Mouse (Mus musculus) stomach, embryonic 15.5 days (tissue): ENCODE measurements around the gene Magea1. TPM values are rescaled to one million over a fixed set of nuclear protein-coding genes. Genes with fewer than 3 reads are reported as not detected.
"Not testable (repeated sequence)": the region's sequence is repeated elsewhere in the genome, so short reads cannot be mapped to it uniquely, and the experiment has no call there.

Experiments used
- ATAC-seq: fragments of 200-750 bp; cut with Nextera tagmentation; 2 replicates; pipeline ENCODE4 v1.8.0; 2017; ENCODE audit warnings: low read depth, moderate number of reproducible peaks, moderate TSS enrichment; ENCODE audit not compliant: insufficient read depth, low FRiP score
- H3K27ac ChIP-seq: fragments of 300-500 bp; sonication (generic); 2 replicates; pipeline ENCODE4 v1.5.1; 2015; ENCODE audit warnings: mild to moderate bottlenecking, inconsistent platforms
- H3K27me3 ChIP-seq: fragments of 300-500 bp; sonication (generic); replicated peaks from 2 replicates; pipeline ENCODE4 v1.6.1; 2015; ENCODE audit warnings: inconsistent platforms
- H3K36me3 ChIP-seq: fragments of 300-500 bp; sonication (generic); 2 replicates; pipeline ENCODE4 v1.6.1; 2015; ENCODE audit warnings: inconsistent platforms
- H3K4me1 ChIP-seq: fragments of 300-500 bp; sonication (generic); 2 replicates; pipeline ENCODE4 v1.6.1; 2015; ENCODE audit warnings: inconsistent platforms
- H3K4me2 ChIP-seq: fragments of 300-500 bp; sonication (generic); 2 replicates; pipeline ENCODE4 v1.6.1; 2015; ENCODE audit warnings: mild to moderate bottlenecking, inconsistent platforms
- H3K4me3 ChIP-seq: fragments of 300-500 bp; sonication (generic); replicated peaks from 2 replicates; pipeline ENCODE4 v1.5.1; 2015; ENCODE audit warnings: inconsistent platforms
- H3K9ac ChIP-seq: fragments of 300-500 bp; sonication (generic); 2 replicates; pipeline ENCODE4 v1.6.1; 2015; ENCODE audit warnings: inconsistent platforms
- H3K9me3 ChIP-seq: fragments of 300-500 bp; sonication (generic); 2 replicates; pipeline ENCODE4 v1.6.1; 2016; ENCODE audit warnings: inconsistent platforms
- WGBS: fragments of 180-500 bp; shearing (Covaris S2); methylation state at CpG from one replicate; pipeline ENCODE4 v1.1.7; 2015; 5-methylcytosine and 5-hydroxymethylcytosine counted together
- polyA plus RNA-seq: library from polyadenylated mRNA; unstranded; fragments of >200 nt; fragmentation: Nextera tagmentation; extraction: Ambion mirVana; gene quantifications from 2 replicates; pipeline ENCODE4 v1.2.1, GENCODE M21; 2015

The Magea1 gene
- not detected in 2 replicates for polyA plus RNA-seq

GRCm38 (mm10) chrX:155089693-155090092 lies at the start of gene Magea1:
Gene Magea1, minus strand, starts transcription at chrX:155089793.
- WGBS, result no CpG with 5 or more reads among the region's 2 CpGs
- ATAC-seq, H3K27ac ChIP-seq: not testable (repeated sequence)

GRCm38 (mm10) chrX:155128312-155128711 lies 38.7 kb upstream of the Magea1 start, which contains the start of gene Cldn34b2:
Gene Cldn34b2, minus strand, starts transcription at chrX:155128412.
- not testable (repeated sequence) for H3K27ac ChIP-seq, H3K9ac ChIP-seq, H3K27me3 ChIP-seq, ATAC-seq, H3K9me3 ChIP-seq, H3K4me3 ChIP-seq, H3K36me3 ChIP-seq, H3K4me2 ChIP-seq, H3K4me1 ChIP-seq
- 69% methylated on average over 3 of the region's 3 CpGs for WGBS

More at GRCm38 (mm10) chrX:155089693-155090092, at the start of gene Magea1:
- not testable (repeated sequence) for H3K36me3 ChIP-seq, H3K9me3 ChIP-seq, H3K4me2 ChIP-seq, H3K27me3 ChIP-seq, H3K4me3 ChIP-seq, H3K4me1 ChIP-seq, H3K9ac ChIP-seq

GRCm38 (mm10) chrX:155098024-155098423 lies 8.4 kb upstream of the Magea1 start:
- no peaks in the 10 kb centered on the region for H3K27me3 ChIP-seq
- no peak overlapping the region for H3K4me2 ChIP-seq
- H3K36me3 ChIP-seq, result no peaks in the 10 kb centered on the region
- H3K9ac ChIP-seq, result no peak overlapping the region
- no peaks in the 10 kb centered on the region for H3K9me3 ChIP-seq
- no peak overlapping the region for H3K27ac ChIP-seq
- H3K4me1 ChIP-seq, result no peaks in the 10 kb centered on the region
- H3K4me3 ChIP-seq, result no peak overlapping the region
- no peak for ATAC-seq

GRCm38 (mm10) chrX:155093566-155093965 lies 4.0 kb upstream of the Magea1 start, which contains the start of gene Magea2:
Gene Magea2, minus strand, starts transcription at chrX:155093666.
- H3K36me3 ChIP-seq, H3K27me3 ChIP-seq, H3K27ac ChIP-seq, H3K4me2 ChIP-seq, H3K9me3 ChIP-seq, ATAC-seq, H3K4me1 ChIP-seq, H3K9ac ChIP-seq, H3K4me3 ChIP-seq: not testable (repeated sequence)
- WGBS, result 81% methylated on average over 4 of the region's 4 CpGs

- H3K9me3 ChIP-seq, H3K27me3 ChIP-seq, H3K36me3 ChIP-seq, H3K4me1 ChIP-seq, H3K4me2 ChIP-seq, H3K9ac ChIP-seq, ATAC-seq, H3K27ac ChIP-seq, H3K4me3 ChIP-seq: not testable (repeated sequence)
- 83% methylated on average over 16 of the region's 16 CpGs for WGBS
These were observed 26.5 kb downstream of the Magea1 start, which contains the start of gene Magea5 for GRCm38 (mm10) chrX:155063045-155063444. Gene Magea5, minus strand, starts transcription at chrX:155063145.

Other genes starting within 250 kb of the Magea1 start
- gene Cldn34b1, start 199.5 kb downstream of the Magea1 start, polyA plus RNA-seq, result not detected in 2 replicates
- not detected in 2 replicates for gene Magea6, start 153.8 kb downstream of the Magea1 start, polyA plus RNA-seq
- gene Magea3, start 140.3 kb downstream of the Magea1 start, polyA plus RNA-seq, result not detected in 2 replicates
- not detected in 2 replicates for gene Magea8, start 93.9 kb downstream of the Magea1 start, polyA plus RNA-seq
- not detected in 2 replicates for gene Magea5, start 26.6 kb downstream of the Magea1 start, polyA plus RNA-seq
- 0.10 TPM in 1 of 2 replicates, not detected in the other for gene Magea2, start 3.9 kb upstream of the Magea1 start, polyA plus RNA-seq
- gene Cldn34b2, start 38.6 kb upstream of the Magea1 start, polyA plus RNA-seq, result not detected in 2 replicates
- gene Sat1, start 126.7 kb upstream of the Magea1 start, polyA plus RNA-seq, result 185 and 195 TPM in 2 replicates
- 34.0 and 35.1 TPM in 2 replicates for gene Acot9, start 172.7 kb upstream of the Magea1 start, polyA plus RNA-seq